14 mouse cellular contexts compared by ENCODE assay signal in genomic region chr5:48333884-48334513, GRCm38 (mm10). TPM values are rescaled to one million over a fixed set of nuclear protein-coding genes. Genes with fewer than 3 reads are reported as not detected.
A peak's percentile ranks its signal among the peaks of the same experiment; 100 is the strongest.
DNase-seq lines count a peak whose midpoint lies in the region; ATAC-seq and TF ChIP-seq lines count a peak whose summit lies in the region.
"Had no signal": no experiment of that assay in that cellular context is flagged by ENCODE, and none has a peak within 500 bp of the region (broad histone marks: within the 10 kb centered on the region; RNA-seq: fewer than 3 reads in every experiment).

No protein-coding gene starts in this region.

- no peaks in the 10 kb centered on the region for H3K27me3 ChIP-seq in kidney, adult 2 months (replicated peaks; ENCODE audit: control insufficient read depth, insufficient read depth, low read length)
- H3K27me3 ChIP-seq in neural tube, embryonic 11.5 days (ENCODE audit: control insufficient read depth, insufficient read depth, low read length), result no peaks in the 10 kb centered on the region
- H3K27me3 ChIP-seq: embryonic facial prominence, embryonic 15.5 days; forebrain, embryonic 15.5 days; liver, embryonic 15.5 days; stomach, embryonic 15.5 days had no signal

- no peak overlapping the region for H3K27ac ChIP-seq in kidney, adult 2 months (ENCODE audit: insufficient read depth, low read depth, low read length)
- no peak overlapping the region for H3K27ac ChIP-seq in neural tube, embryonic 11.5 days (ENCODE audit: low read depth, low read length)
- H3K27ac ChIP-seq: embryonic facial prominence, embryonic 15.5 days; forebrain, embryonic 15.5 days; liver, embryonic 15.5 days; stomach, embryonic 15.5 days had no signal

- no peaks in the 10 kb centered on the region for H3K36me3 ChIP-seq in kidney, adult 2 months (ENCODE audit: control insufficient read depth, insufficient read depth, low read length)
- H3K36me3 ChIP-seq in neural tube, embryonic 11.5 days (ENCODE audit: control insufficient read depth, insufficient read depth, low read length), result no peaks in the 10 kb centered on the region
- H3K36me3 ChIP-seq: embryonic facial prominence, embryonic 15.5 days; forebrain, embryonic 15.5 days; liver, embryonic 15.5 days; stomach, embryonic 15.5 days had no signal

- no peak for TF ChIP-seq POLR2A in kidney, adult 2 months (IDR thresholded peaks at IDR 0.05; ENCODE audit: low read depth, low read length)

- H3K9me3 ChIP-seq in neural tube, embryonic 11.5 days (ENCODE audit: control insufficient read depth, low read length), result no peaks in the 10 kb centered on the region
- H3K9me3 ChIP-seq: embryonic facial prominence, embryonic 15.5 days; forebrain, embryonic 15.5 days; liver, embryonic 15.5 days; stomach, embryonic 15.5 days had no signal

- peak; percentile 58; the same call in 1 of the 2 replicates for ATAC-seq in neural tube, embryonic 11.5 days (ENCODE audit: insufficient read depth, low FRiP score, low TSS enrichment)
- ATAC-seq: forebrain, embryonic 15.5 days had no signal

- no peak for TF ChIP-seq CTCF in kidney, adult 2 months (conservative IDR thresholded peaks at IDR 0.05; ENCODE audit: insufficient read depth, insufficient read length, low read depth, low read length)

- H3K4me2 ChIP-seq in neural tube, embryonic 11.5 days (ENCODE audit: low read depth), result no peak overlapping the region
- H3K4me2 ChIP-seq: embryonic facial prominence, embryonic 15.5 days; forebrain, embryonic 15.5 days; liver, embryonic 15.5 days; stomach, embryonic 15.5 days had no signal

- WGBS in kidney, adult 2 months, result 17% methylated on average over 9 of the region's 9 CpGs
- 11% methylated on average over 9 of the region's 9 CpGs for WGBS in neural tube, embryonic 11.5 days

- peak; percentile 12 for DNase-seq in kidney, adult 2 months
- no peak for DNase-seq in kidney, adult 18-20 months
- DNase-seq in embryo, embryonic 10.5 days (ENCODE audit: low spot score), result peak; percentile 73
- peak; percentile 6 for DNase-seq in kidney, postnatal 10 days
- peak; percentile 13 for DNase-seq in neural tube, embryonic 11.5 days (ENCODE audit: low spot score)
- no peak for DNase-seq in right cerebral cortex, postnatal 36 days (ENCODE audit: low spot score in 2 of 2)
- DNase-seq in B cell, adult 2 months, result no peak
- DNase-seq in cerebellum, postnatal 25 days, result no peak
- DNase-seq: cerebellum, adult 9-10 months; left cerebral cortex, postnatal 4 days had no signal

- H3K9ac ChIP-seq in neural tube, embryonic 11.5 days (ENCODE audit: low read length), result no peak overlapping the region
- H3K9ac ChIP-seq: embryonic facial prominence, embryonic 15.5 days; forebrain, embryonic 15.5 days; liver, embryonic 15.5 days; stomach, embryonic 15.5 days had no signal

- no peaks in the 10 kb centered on the region for H3K4me1 ChIP-seq in kidney, adult 2 months (ENCODE audit: control insufficient read depth, insufficient read depth, low read length)
- H3K4me1 ChIP-seq in neural tube, embryonic 11.5 days (ENCODE audit: control insufficient read depth, insufficient read depth, low read length), result no peaks in the 10 kb centered on the region
- H3K4me1 ChIP-seq: embryonic facial prominence, embryonic 15.5 days; forebrain, embryonic 15.5 days; liver, embryonic 15.5 days; stomach, embryonic 15.5 days had no signal

- no peak overlapping the region for H3K4me3 ChIP-seq in kidney, adult 2 months (ENCODE audit: insufficient read depth, low read depth, low read length)
- H3K4me3 ChIP-seq in neural tube, embryonic 11.5 days (ENCODE audit: low read depth, low read length), result no peak overlapping the region
- H3K4me3 ChIP-seq: embryonic facial prominence, embryonic 15.5 days; forebrain, embryonic 15.5 days; liver, embryonic 15.5 days; stomach, embryonic 15.5 days had no signal

RNA-seq across cellular contexts. Expression of gene 5730480H06Rik, which starts 6.2 kb away (rescaled TPM):
- 6.3 and 6.8 TPM in 2 replicates for polyA plus RNA-seq in kidney, adult 2 months (2012; rRNA removed)
- 22.9 and 25.1 TPM in 2 replicates for polyA plus RNA-seq in neural tube, embryonic 11.5 days (2014; fragmentation: Nextera tagmentation; extraction: Ambion mirVana)

Comparison
In these comparisons a context has a peak if more than half of its experiments do, and no peak if none do; other contexts are left out.
1. DNase-seq: peak in kidney, adult 2 months (single experiment), embryo, embryonic 10.5 days (single experiment), kidney, postnatal 10 days (single experiment) and neural tube, embryonic 11.5 days (single experiment); none in kidney, adult 18-20 months (single experiment), right cerebral cortex, postnatal 36 days (0 of 2), B cell, adult 2 months (0 of 2) and cerebellum, postnatal 25 days (0 of 2).